Mouse (Mus musculus): ENCODE data around the gene Rarb. TPM values are rescaled to one million over a fixed set of nuclear protein-coding genes. Genes with fewer than 3 reads are reported as not detected.

The Rarb gene
- polyA plus RNA-seq, 1 experiment from 2014 or later: 26.2 TPM

- Histone ChIP-seq H3K4me3 (replicated peaks; ENCODE audit: low read length) (peak overlapping the region; percentile 67), H3K27me3 (replicated peaks; ENCODE audit: control insufficient read depth, insufficient read depth, low read length) (peaks cover 23% of the 10 kb centered on the region), H3K9me3 (ENCODE audit: control insufficient read depth, low read length) (no peaks in the 10 kb centered on the region), H3K4me1 (replicated peaks; ENCODE audit: control insufficient read depth, insufficient read depth, low read length) (peaks cover 9% of the 10 kb centered on the region; the same call in 1 of the 2 replicates), H3K4me2 (ENCODE audit: low read length) (peak overlapping the region; percentile 28), H3K9ac (replicated peaks; ENCODE audit: low read depth, low read length) (no peak overlapping the region), H3K27ac (ENCODE audit: low read length) (no peak overlapping the region), H3K36me3 (ENCODE audit: control insufficient read depth, insufficient read depth) (no peaks in the 10 kb centered on the region)
- WGBS: 23% methylated on average over 8 of the region's 8 CpGs
- no peak for ATAC-seq
These were observed 246.1 kb downstream of the Rarb start for GRCm38 (mm10) chr14:16572755-16573340.

- H3K36me3 ChIP-seq (ENCODE audit: control insufficient read depth, insufficient read depth): no peaks in the 10 kb centered on the region
- H3K4me2 ChIP-seq (ENCODE audit: low read length): no peak overlapping the region
- H3K27ac ChIP-seq (ENCODE audit: low read length): no peak overlapping the region
- H3K9ac ChIP-seq (replicated peaks; ENCODE audit: low read depth, low read length): no peak overlapping the region
- no peak for ATAC-seq
- H3K4me1 ChIP-seq (replicated peaks; ENCODE audit: control insufficient read depth, insufficient read depth, low read length): peaks cover 5% of the 10 kb centered on the region; the same call in 1 of the 2 replicates
- H3K9me3 ChIP-seq (ENCODE audit: control insufficient read depth, low read length): no peaks in the 10 kb centered on the region
- H3K4me3 ChIP-seq (replicated peaks; ENCODE audit: low read length): no peak overlapping the region
- peaks cover 23% of the 10 kb centered on the region for H3K27me3 ChIP-seq (replicated peaks; ENCODE audit: control insufficient read depth, insufficient read depth, low read length)
- 73% methylated on average over 7 of the region's 7 CpGs for WGBS
These were observed 249.4 kb downstream of the Rarb start for GRCm38 (mm10) chr14:16569506-16570001.

GRCm38 (mm10) chr14:16566920-16567319, 252.0 kb downstream of the Rarb start:
- H3K9me3 ChIP-seq (ENCODE audit: control insufficient read depth, low read length): no peaks in the 10 kb centered on the region
- H3K4me3 ChIP-seq (replicated peaks; ENCODE audit: low read length): no peak overlapping the region
- ATAC-seq: peak; percentile 31; the same call in 1 of the 2 replicates
- H3K27ac ChIP-seq (ENCODE audit: low read length): no peak overlapping the region
- no peak overlapping the region for H3K9ac ChIP-seq (replicated peaks; ENCODE audit: low read depth, low read length)
- no peaks in the 10 kb centered on the region for H3K36me3 ChIP-seq (ENCODE audit: control insufficient read depth, insufficient read depth)
- H3K27me3 ChIP-seq (replicated peaks; ENCODE audit: control insufficient read depth, insufficient read depth, low read length): peaks cover 5% of the 10 kb centered on the region; the same call in 1 of the 2 replicates
- H3K4me1 ChIP-seq (replicated peaks; ENCODE audit: control insufficient read depth, insufficient read depth, low read length): 0 out of 2 replicates have a peak, but pooled peaks cover 3% of the 10 kb centered on the region
- no peak overlapping the region for H3K4me2 ChIP-seq (ENCODE audit: low read length)
- 93% methylated on average over 1 of the region's 1 CpGs for WGBS

- Histone ChIP-seq H3K9me3 (ENCODE audit: control insufficient read depth, low read length) (no peaks in the 10 kb centered on the region), H3K27ac (ENCODE audit: low read length) (no peak overlapping the region), H3K4me2 (ENCODE audit: low read length) (no peak overlapping the region), H3K36me3 (ENCODE audit: control insufficient read depth, insufficient read depth) (no peaks in the 10 kb centered on the region), H3K4me1 (replicated peaks; ENCODE audit: control insufficient read depth, insufficient read depth, low read length) (0 out of 2 replicates have a peak, but pooled peaks cover 3% of the 10 kb centered on the region), H3K27me3 (replicated peaks; ENCODE audit: control insufficient read depth, insufficient read depth, low read length) (no peaks in the 10 kb centered on the region), H3K4me3 (replicated peaks; ENCODE audit: low read length) (no peak overlapping the region), H3K9ac (replicated peaks; ENCODE audit: low read depth, low read length) (no peak overlapping the region)
- WGBS: 78% methylated on average over 2 of the region's 2 CpGs
- ATAC-seq: no peak
These were observed 255.0 kb downstream of the Rarb start for GRCm38 (mm10) chr14:16563912-16564311.

DNA sequence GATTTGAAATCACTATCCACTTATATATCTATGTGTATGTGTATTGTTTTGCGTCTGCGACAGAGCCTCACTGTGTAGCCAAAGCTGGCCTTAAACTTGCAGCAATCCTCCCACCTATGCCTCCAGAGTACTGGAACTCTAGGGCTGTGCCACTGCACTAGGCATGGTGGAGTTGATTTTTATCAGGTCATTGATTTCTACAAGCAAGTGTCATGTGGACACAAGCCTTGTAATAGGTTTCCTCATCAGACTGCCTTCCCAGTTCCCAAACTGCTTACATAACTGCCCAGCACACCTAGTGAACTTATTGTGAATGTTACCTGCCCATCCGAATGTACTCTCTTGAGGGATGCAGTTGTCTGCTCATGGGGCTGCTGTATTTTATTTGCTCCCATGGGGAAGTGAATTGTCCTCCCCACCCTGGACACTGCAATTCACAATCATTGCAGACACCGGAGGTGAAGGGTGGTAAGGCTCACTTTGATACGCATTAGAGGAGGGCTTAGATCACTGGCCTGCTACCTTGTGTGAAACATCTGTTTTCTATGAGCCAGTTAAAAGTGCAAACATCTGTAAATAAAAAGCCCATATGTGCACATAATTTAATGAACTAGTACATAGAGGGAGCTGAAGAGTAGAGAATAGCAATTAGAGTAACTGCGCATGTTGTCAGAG, 257.3 kb downstream of the Rarb start:
- Histone ChIP-seq H3K9ac (replicated peaks; ENCODE audit: low read depth, low read length) (no peak overlapping the region), H3K36me3 (ENCODE audit: control insufficient read depth, insufficient read depth) (no peaks in the 10 kb centered on the region), H3K27me3 (replicated peaks; ENCODE audit: control insufficient read depth, insufficient read depth, low read length) (no peaks in the 10 kb centered on the region), H3K4me2 (ENCODE audit: low read length) (no peak overlapping the region), H3K4me1 (replicated peaks; ENCODE audit: control insufficient read depth, insufficient read depth, low read length) (no peaks in the 10 kb centered on the region), H3K27ac (ENCODE audit: low read length) (no peak overlapping the region), H3K9me3 (ENCODE audit: control insufficient read depth, low read length) (no peaks in the 10 kb centered on the region), H3K4me3 (replicated peaks; ENCODE audit: low read length) (no peak overlapping the region)
- WGBS: 85% methylated on average over 6 of the region's 6 CpGs
- no peak for ATAC-seq

DNA sequence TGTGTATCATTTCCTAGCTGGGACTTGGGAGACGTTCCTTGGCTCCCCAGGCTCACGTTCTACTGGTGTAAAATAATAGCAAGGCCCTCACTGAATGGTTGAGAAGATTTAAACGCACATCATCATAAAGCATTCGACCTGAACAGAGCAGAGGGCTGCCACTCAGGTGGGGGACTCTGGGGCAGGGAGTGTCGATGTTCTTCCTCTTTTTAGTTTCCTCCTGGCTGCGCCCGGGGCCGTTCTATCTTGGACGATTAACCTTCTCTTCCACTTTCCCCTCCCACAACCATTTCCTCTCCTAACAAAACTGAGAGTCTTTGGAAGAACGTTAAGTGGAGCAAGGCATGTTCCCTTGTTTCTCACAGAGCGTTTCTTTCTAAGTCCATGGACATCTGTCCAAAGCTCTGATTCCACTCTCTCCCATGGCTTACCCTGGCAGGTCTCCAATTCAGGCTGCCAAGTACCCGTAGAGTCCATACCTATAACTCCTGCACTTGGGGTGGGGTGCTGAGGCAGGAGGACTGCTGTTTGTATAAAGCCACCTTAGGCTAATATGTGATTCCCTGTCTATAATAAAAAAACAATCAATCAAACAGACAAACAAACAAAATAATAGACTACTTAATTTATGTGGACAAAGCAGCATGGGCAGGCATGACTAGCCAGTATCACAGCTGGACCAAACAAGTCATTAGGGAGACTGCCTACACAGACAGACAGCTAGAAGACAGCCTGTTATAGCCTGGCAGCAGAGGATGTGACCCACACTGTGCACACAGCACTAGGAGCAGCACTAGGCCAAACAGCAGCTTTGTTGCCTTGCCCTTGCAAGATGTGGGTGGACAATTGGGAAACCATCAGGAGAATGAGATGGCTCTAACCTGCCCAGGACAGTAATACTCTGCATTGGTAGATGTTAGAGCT, 259.4 kb downstream of the Rarb start:
- no peaks in the 10 kb centered on the region for H3K9me3 ChIP-seq (ENCODE audit: control insufficient read depth, low read length)
- H3K4me3 ChIP-seq (replicated peaks; ENCODE audit: low read length): no peak overlapping the region
- H3K27me3 ChIP-seq (replicated peaks; ENCODE audit: control insufficient read depth, insufficient read depth, low read length): no peaks in the 10 kb centered on the region
- no peak for ATAC-seq
- WGBS: 75% methylated on average over 12 of the region's 12 CpGs
- no peak overlapping the region for H3K27ac ChIP-seq (ENCODE audit: low read length)
- no peaks in the 10 kb centered on the region for H3K36me3 ChIP-seq (ENCODE audit: control insufficient read depth, insufficient read depth)
- no peak overlapping the region for H3K4me2 ChIP-seq (ENCODE audit: low read length)
- peaks cover 5% of the 10 kb centered on the region; the same call in 1 of the 2 replicates for H3K4me1 ChIP-seq (replicated peaks; ENCODE audit: control insufficient read depth, insufficient read depth, low read length)
- no peak overlapping the region for H3K9ac ChIP-seq (replicated peaks; ENCODE audit: low read depth, low read length)

DNA sequence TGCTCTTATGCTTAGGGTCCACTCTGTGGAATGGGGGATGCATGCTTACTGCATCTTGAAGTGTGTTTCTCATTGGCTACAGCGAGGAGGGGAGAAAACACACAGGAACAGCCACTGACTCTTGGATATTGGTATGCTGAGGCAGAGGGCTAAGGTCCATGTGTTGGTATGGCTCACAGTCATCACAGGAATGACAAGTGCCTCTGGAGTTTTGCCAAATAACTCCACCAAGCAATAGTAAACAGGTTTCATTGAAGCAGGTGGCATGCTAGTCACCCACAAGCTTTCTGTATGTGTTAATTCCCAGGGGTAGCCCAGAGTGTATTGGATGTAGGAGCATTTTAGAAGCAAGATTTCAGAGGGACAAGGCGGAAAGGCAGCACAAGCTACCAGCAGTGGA, 260.9 kb downstream of the Rarb start:
- ATAC-seq: no peak
- WGBS: 91% methylated on average over 2 of the region's 2 CpGs
- H3K4me2 ChIP-seq (ENCODE audit: low read length): no peak overlapping the region
- H3K27me3 ChIP-seq (replicated peaks; ENCODE audit: control insufficient read depth, insufficient read depth, low read length): no peaks in the 10 kb centered on the region
- H3K27ac ChIP-seq (ENCODE audit: low read length): no peak overlapping the region
- H3K4me1 ChIP-seq (replicated peaks; ENCODE audit: control insufficient read depth, insufficient read depth, low read length): peaks cover 7% of the 10 kb centered on the region; the same call in 1 of the 2 replicates
- H3K9ac ChIP-seq (replicated peaks; ENCODE audit: low read depth, low read length): no peak overlapping the region
- no peaks in the 10 kb centered on the region for H3K36me3 ChIP-seq (ENCODE audit: control insufficient read depth, insufficient read depth)
- no peak overlapping the region for H3K4me3 ChIP-seq (replicated peaks; ENCODE audit: low read length)
- H3K9me3 ChIP-seq (ENCODE audit: control insufficient read depth, low read length): no peaks in the 10 kb centered on the region

DNA sequence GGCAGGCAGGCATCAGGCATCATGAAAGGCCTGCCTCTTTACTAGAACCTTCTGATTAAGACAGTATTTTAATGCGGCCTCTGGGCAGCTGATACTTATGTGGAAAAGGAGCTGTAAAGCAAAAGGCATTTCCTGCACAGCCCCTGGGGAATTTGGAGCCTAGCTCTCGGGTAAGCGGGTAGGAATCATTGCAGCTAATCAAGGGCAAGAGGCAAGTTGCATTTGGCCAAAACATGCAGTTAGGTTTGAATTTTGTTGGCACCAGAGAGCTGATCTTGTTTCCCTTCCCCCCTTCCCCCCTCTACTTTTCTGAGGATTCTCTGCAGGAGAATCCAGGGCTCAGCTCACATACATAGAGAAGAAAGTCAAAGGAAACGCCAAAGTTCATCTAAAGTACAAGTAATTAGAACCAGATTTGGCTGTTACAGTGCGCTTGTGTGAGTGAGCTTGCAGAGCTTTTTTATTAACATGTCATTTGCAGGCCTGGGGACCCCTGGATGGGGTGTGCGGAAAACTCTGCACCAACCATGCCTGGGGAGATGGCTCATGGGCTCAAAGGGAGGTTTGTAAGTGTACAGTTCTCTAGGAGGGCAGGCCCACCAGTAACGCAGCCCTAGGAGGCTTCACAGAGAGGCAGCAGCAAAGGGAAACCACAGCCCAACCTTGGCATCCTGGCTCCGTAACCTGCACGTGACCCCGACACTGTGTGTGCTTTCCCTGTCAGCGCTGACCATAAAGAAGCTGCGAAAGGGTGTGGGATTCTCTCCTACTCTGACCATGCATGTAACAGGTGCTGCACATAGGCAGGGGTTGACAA, 264.1 kb downstream of the Rarb start:
- H3K4me2 ChIP-seq (ENCODE audit: low read length): no peak overlapping the region
- H3K9me3 ChIP-seq (ENCODE audit: control insufficient read depth, low read length): no peaks in the 10 kb centered on the region
- no peak overlapping the region for H3K4me3 ChIP-seq (replicated peaks; ENCODE audit: low read length)
- no peaks in the 10 kb centered on the region for H3K27me3 ChIP-seq (replicated peaks; ENCODE audit: control insufficient read depth, insufficient read depth, low read length)
- H3K4me1 ChIP-seq (replicated peaks; ENCODE audit: control insufficient read depth, insufficient read depth, low read length): peaks cover 7% of the 10 kb centered on the region; the same call in 1 of the 2 replicates
- no peak for ATAC-seq
- no peak overlapping the region for H3K27ac ChIP-seq (ENCODE audit: low read length)
- H3K9ac ChIP-seq (replicated peaks; ENCODE audit: low read depth, low read length): no peak overlapping the region
- no peaks in the 10 kb centered on the region for H3K36me3 ChIP-seq (ENCODE audit: control insufficient read depth, insufficient read depth)
- whole genome bisulfite sequencing: 54% methylated on average over 12 of the region's 12 CpGs
